Mouse (Mus musculus): ENCODE results near the gene Gm13083. TPM values are rescaled to one million over a fixed set of nuclear protein-coding genes. Genes with fewer than 3 reads are reported as not detected.
"Not testable (repeated sequence)": the region's sequence is repeated elsewhere in the genome, so short reads cannot be mapped to it uniquely, and the experiment has no call there.

Gene Gm13083
- polyA plus RNA-seq (2015; fragmentation: Nextera tagmentation; extraction: Ambion mirVana) = not detected in 2 replicates

- H3K9me3 ChIP-seq (ENCODE audit: low read length); H3K4me3 ChIP-seq (ENCODE audit: low read length); H3K27ac ChIP-seq (ENCODE audit: low read length); H3K9ac ChIP-seq (replicated peaks; ENCODE audit: low read length); H3K4me2 ChIP-seq (replicated peaks; ENCODE audit: low read depth, low read length); ATAC-seq (ENCODE audit: low FRiP score, low TSS enrichment); H3K36me3 ChIP-seq (ENCODE audit: insufficient read depth, low read length); H3K4me1 ChIP-seq (ENCODE audit: insufficient read depth, low read length); H3K27me3 ChIP-seq (ENCODE audit: insufficient read depth, low read length): not testable (repeated sequence)
Observed at GRCm38 (mm10) chr4:143614703-143615102, at the start of gene Gm13083. Gene Gm13083 (plus strand): TSS chr4:143615003.

GRCm38 (mm10) chr4:143611927-143612326 is 2.9 kb upstream of the Gm13083 start:
- not testable (repeated sequence) for H3K36me3 ChIP-seq (ENCODE audit: insufficient read depth, low read length); H3K4me2 ChIP-seq (replicated peaks; ENCODE audit: low read depth, low read length); H3K4me1 ChIP-seq (ENCODE audit: insufficient read depth, low read length); H3K27ac ChIP-seq (ENCODE audit: low read length); H3K9me3 ChIP-seq (ENCODE audit: low read length); H3K27me3 ChIP-seq (ENCODE audit: insufficient read depth, low read length); H3K4me3 ChIP-seq (ENCODE audit: low read length); H3K9ac ChIP-seq (replicated peaks; ENCODE audit: low read length); ATAC-seq (ENCODE audit: low FRiP score, low TSS enrichment)
- WGBS = 87% methylated on average over 9 of the region's 9 CpGs

- H3K27ac ChIP-seq (ENCODE audit: low read length); H3K4me3 ChIP-seq (ENCODE audit: low read length); H3K9ac ChIP-seq (replicated peaks; ENCODE audit: low read length); H3K36me3 ChIP-seq (ENCODE audit: insufficient read depth, low read length); H3K4me1 ChIP-seq (ENCODE audit: insufficient read depth, low read length); H3K27me3 ChIP-seq (ENCODE audit: insufficient read depth, low read length); H3K4me2 ChIP-seq (replicated peaks; ENCODE audit: low read depth, low read length); ATAC-seq (ENCODE audit: low FRiP score, low TSS enrichment); H3K9me3 ChIP-seq (ENCODE audit: low read length): not testable (repeated sequence)
- 79% methylated on average over 4 of the region's 4 CpGs for whole genome bisulfite sequencing
Observed at GRCm38 (mm10) chr4:143618101-143618500, 3.3 kb downstream of the Gm13083 start.

GRCm38 (mm10) chr4:143657146-143657545 is 42.3 kb downstream of the Gm13083 start, which contains the start of gene Gm13088:
Gene Gm13088 (minus strand): TSS chr4:143657246.
- H3K9ac ChIP-seq (replicated peaks; ENCODE audit: low read length); H3K27ac ChIP-seq (ENCODE audit: low read length); H3K4me3 ChIP-seq (ENCODE audit: low read length); ATAC-seq (ENCODE audit: low FRiP score, low TSS enrichment); H3K9me3 ChIP-seq (ENCODE audit: low read length); H3K27me3 ChIP-seq (ENCODE audit: insufficient read depth, low read length); H3K4me2 ChIP-seq (replicated peaks; ENCODE audit: low read depth, low read length); H3K4me1 ChIP-seq (ENCODE audit: insufficient read depth, low read length); H3K36me3 ChIP-seq (ENCODE audit: insufficient read depth, low read length): not testable (repeated sequence)

Other genes starting within 250 kb of the Gm13083 start
- not detected in 2 replicates for gene Pramel1, start 220.6 kb upstream of the Gm13083 start, polyA plus RNA-seq (2015; fragmentation: Nextera tagmentation; extraction: Ambion mirVana)
- 21.5 and 23.4 TPM in 2 replicates for gene Pramef8, start 202.6 kb upstream of the Gm13083 start, polyA plus RNA-seq (2015; fragmentation: Nextera tagmentation; extraction: Ambion mirVana)
- not detected in 2 replicates for gene Oog4, start 164.7 kb upstream of the Gm13083 start, polyA plus RNA-seq (2015; fragmentation: Nextera tagmentation; extraction: Ambion mirVana)
- gene Gm13043, start 103.7 kb upstream of the Gm13083 start, polyA plus RNA-seq (2015; fragmentation: Nextera tagmentation; extraction: Ambion mirVana) = not detected in 2 replicates
- gene Gm13040, start 79.0 kb upstream of the Gm13083 start, polyA plus RNA-seq (2015; fragmentation: Nextera tagmentation; extraction: Ambion mirVana) = not detected in 2 replicates
- gene BC080695, start 63.3 kb upstream of the Gm13083 start, polyA plus RNA-seq (2015; fragmentation: Nextera tagmentation; extraction: Ambion mirVana) = not detected in 2 replicates
- not detected in 2 replicates for gene Gm13057, start 63.3 kb upstream of the Gm13083 start, polyA plus RNA-seq (2015; fragmentation: Nextera tagmentation; extraction: Ambion mirVana)
- gene Gm13088, start 42.2 kb downstream of the Gm13083 start, polyA plus RNA-seq (2015; fragmentation: Nextera tagmentation; extraction: Ambion mirVana) = not detected in 2 replicates
- gene Gm13089, start 87.7 kb downstream of the Gm13083 start, polyA plus RNA-seq (2015; fragmentation: Nextera tagmentation; extraction: Ambion mirVana) = not detected in 2 replicates
- gene Gm13078, start 104.5 kb downstream of the Gm13083 start, polyA plus RNA-seq (2015; fragmentation: Nextera tagmentation; extraction: Ambion mirVana) = not detected in 2 replicates
- not detected in 2 replicates for gene Gm13023, start 174.3 kb downstream of the Gm13083 start, polyA plus RNA-seq (2015; fragmentation: Nextera tagmentation; extraction: Ambion mirVana)
- not detected in 2 replicates for gene Gm13084, start 201.1 kb downstream of the Gm13083 start, polyA plus RNA-seq (2015; fragmentation: Nextera tagmentation; extraction: Ambion mirVana)
- gene Gm13103, start 231.5 kb downstream of the Gm13083 start, polyA plus RNA-seq (2015; fragmentation: Nextera tagmentation; extraction: Ambion mirVana) = not detected in 2 replicates

All from kidney, embryonic 16.5 days (tissue).